Mouse (Mus musculus) midbrain, embryonic 16.5 days (tissue): ENCODE data around the gene Cdk8. TPM values are rescaled to one million over a fixed set of nuclear protein-coding genes. Genes with fewer than 3 reads are reported as not detected.
"Not testable (repeated sequence)": the region's sequence is repeated elsewhere in the genome, so short reads cannot be mapped to it uniquely, and the experiment has no call there.

Experiments
- ATAC-seq: fragments of 200-750 bp; cut with Nextera tagmentation; 2 replicates; pipeline ENCODE4 v1.8.0; 2017; ENCODE audit warnings: moderate TSS enrichment
- H3K27ac ChIP-seq: fragments of 300-500 bp; sonication (generic); 2 replicates; pipeline ENCODE4 v1.5.1; 2014; ENCODE audit warnings: mild to moderate bottlenecking, low read length, mixed read lengths
- H3K27me3 ChIP-seq: fragments of 300-500 bp; sonication (generic); 2 replicates; pipeline ENCODE4 v1.6.1; 2014; ENCODE audit warnings: low read depth, low read length, mixed read lengths; ENCODE audit not compliant: control insufficient read depth, insufficient read depth
- H3K36me3 ChIP-seq: fragments of 300-500 bp; sonication (generic); 2 replicates; pipeline ENCODE4 v1.6.1; 2014; ENCODE audit warnings: mild to moderate bottlenecking, low read length, moderate library complexity, mixed read lengths; ENCODE audit not compliant: control insufficient read depth, insufficient read depth
- H3K4me1 ChIP-seq: fragments of 300-500 bp; sonication (generic); 2 replicates; pipeline ENCODE4 v1.6.1; 2014; ENCODE audit warnings: mild to moderate bottlenecking, low read length, mixed read lengths; ENCODE audit not compliant: control insufficient read depth, insufficient read depth
- H3K4me2 ChIP-seq: fragments of 300-500 bp; sonication (generic); 2 replicates; pipeline ENCODE4 v1.6.1; 2014; ENCODE audit warnings: mild to moderate bottlenecking, low read length, mixed read lengths
- H3K4me3 ChIP-seq: fragments of 300-500 bp; sonication (generic); 2 replicates; pipeline ENCODE4 v1.5.1; 2014; ENCODE audit warnings: low read depth, mild to moderate bottlenecking, low read length, moderate library complexity, mixed read lengths
- H3K9ac ChIP-seq: fragments of 300-500 bp; sonication (generic); 2 replicates; pipeline ENCODE4 v1.6.1; 2014; ENCODE audit warnings: low read depth, low read length, mixed read lengths
- H3K9me3 ChIP-seq: fragments of 300-500 bp; sonication (generic); replicated peaks from 2 replicates; pipeline ENCODE4 v1.6.1; 2014; ENCODE audit warnings: mild to moderate bottlenecking, low read length, mixed read lengths; ENCODE audit not compliant: control insufficient read depth, poor library complexity, severe bottlenecking
- WGBS: fragments of 180-500 bp; shearing (Covaris S2); extraction: QIAGEN DNeasy Blood & Tissue Kit; methylation state at CpG from one replicate; pipeline ENCODE4 v1.1.7; 2014; 5-methylcytosine and 5-hydroxymethylcytosine counted together
- polyA plus RNA-seq: library from polyadenylated mRNA; unstranded; fragments of >200 nt; fragmentation: Nextera tagmentation; extraction: Ambion mirVana; gene quantifications from 2 replicates; pipeline ENCODE4 v1.2.1, GENCODE M21; 2015

The Cdk8 gene
- polyA plus RNA-seq = 17.5 and 22.5 TPM in 2 replicates

DNA sequence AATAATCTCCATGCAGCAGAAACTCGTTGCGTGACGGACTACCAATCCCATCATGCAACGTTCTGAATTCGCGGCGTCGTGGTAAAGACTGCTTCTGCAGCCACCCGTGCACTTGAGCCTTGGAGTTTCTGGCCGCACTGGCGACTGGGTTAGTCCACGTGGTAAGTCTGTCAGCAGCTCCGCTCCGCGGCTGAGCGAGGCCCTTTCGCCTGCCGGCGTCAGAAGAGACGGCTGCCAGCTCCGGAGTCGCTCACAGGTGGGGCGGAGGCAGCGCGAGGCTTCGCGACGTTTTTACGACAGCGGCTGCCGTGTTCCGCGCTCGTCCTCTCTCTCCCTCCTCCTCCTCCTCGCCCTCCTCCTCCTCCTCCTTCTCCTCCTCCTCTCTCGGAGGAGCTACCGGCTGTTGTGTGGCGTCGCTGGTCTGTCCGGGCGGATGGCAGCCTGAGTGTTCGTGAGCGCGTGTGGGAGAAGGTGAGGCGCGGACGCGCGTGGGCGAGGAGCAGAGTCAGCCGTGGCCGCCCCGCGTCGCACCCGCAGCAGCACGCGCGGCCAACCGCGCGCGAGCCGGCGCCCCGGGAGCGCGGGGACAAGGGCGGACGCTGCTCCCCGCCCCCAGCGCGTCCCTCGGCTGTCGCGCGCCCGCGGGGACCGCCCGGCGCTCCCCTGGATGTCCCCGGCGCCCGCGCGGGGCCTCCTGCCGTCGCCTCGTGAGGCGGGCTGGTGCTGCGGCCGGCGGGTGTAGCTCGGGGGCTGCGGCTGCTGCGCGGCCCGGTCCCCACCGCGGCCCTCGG is at the start of gene Cdk8:
Gene Cdk8, plus strand, starts transcription at position 367 of the 791 bp plus-strand sequence.
- peak within 1 kb of the TSS; percentile 89 for H3K9ac ChIP-seq
- no peaks in the 10 kb centered on the region for H3K9me3 ChIP-seq
- peak within 1 kb of the TSS; percentile 96 for H3K27ac ChIP-seq
- peak; percentile 94 for ATAC-seq
- peak within 1 kb of the TSS; percentile 79 for H3K4me3 ChIP-seq
- H3K27me3 ChIP-seq = no peaks in the 10 kb centered on the region
- peak within 1 kb of the TSS; percentile 87 for H3K4me2 ChIP-seq
- peaks cover 25% of the 10 kb centered on the region for H3K4me1 ChIP-seq
- no peaks in the 10 kb centered on the region for H3K36me3 ChIP-seq
- under 1% methylated on average over 75 of the region's 102 CpGs for WGBS

DNA sequence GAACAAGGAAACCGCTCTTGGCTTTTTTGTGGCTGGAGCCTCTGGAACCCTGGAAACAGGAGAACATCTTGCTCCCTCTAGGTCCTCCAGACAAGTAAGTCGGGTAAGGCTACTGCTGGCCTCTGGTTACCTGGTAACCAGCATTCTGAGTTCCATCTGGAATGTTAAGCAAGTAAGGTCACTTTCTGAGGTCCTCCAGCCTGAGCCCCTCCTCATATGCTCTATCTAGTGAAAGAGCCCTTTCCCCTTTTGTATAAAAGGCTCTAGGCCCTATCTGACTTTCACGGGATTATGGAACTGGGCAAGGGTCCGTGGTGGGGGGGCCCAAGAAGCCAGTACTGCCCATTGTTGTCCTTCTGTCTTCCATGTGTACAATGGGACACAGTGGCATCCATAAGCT is 45.8 kb upstream of the Cdk8 start, which contains the start of gene 1700001J03Rik:
Gene 1700001J03Rik, minus strand, starts transcription at position 101 of the 400 bp plus-strand sequence.
- WGBS = 80% methylated on average over 4 of the region's 4 CpGs
- not testable (repeated sequence) for H3K27ac ChIP-seq, H3K9ac ChIP-seq, H3K36me3 ChIP-seq, ATAC-seq, H3K4me2 ChIP-seq, H3K4me1 ChIP-seq, H3K9me3 ChIP-seq, H3K27me3 ChIP-seq, H3K4me3 ChIP-seq

DNA sequence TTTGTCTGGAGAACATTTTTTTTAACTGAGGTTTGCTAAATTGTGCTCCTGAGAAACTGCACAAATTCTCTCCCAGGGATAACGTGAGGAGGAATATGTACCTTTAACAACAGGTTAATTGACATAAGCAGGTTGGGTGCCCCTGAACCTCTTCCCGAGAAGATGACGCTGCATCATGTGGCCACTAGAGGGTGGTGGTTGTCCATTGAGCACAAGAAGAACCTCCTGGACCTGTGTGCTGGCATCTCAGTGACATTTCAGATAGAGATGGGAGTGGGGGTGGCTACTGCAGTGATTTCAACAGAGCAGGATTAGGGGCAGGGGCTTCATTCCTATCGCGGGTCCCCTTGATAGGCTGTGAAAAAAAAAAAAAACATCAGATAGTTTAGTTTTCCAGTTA is 43.6 kb upstream of the Cdk8 start:
- H3K9ac ChIP-seq, H3K36me3 ChIP-seq, H3K4me2 ChIP-seq, H3K27ac ChIP-seq, ATAC-seq, H3K9me3 ChIP-seq, H3K4me3 ChIP-seq, H3K27me3 ChIP-seq, H3K4me1 ChIP-seq: not testable (repeated sequence)
- 33% methylated on average over 5 of the region's 5 CpGs for WGBS

DNA sequence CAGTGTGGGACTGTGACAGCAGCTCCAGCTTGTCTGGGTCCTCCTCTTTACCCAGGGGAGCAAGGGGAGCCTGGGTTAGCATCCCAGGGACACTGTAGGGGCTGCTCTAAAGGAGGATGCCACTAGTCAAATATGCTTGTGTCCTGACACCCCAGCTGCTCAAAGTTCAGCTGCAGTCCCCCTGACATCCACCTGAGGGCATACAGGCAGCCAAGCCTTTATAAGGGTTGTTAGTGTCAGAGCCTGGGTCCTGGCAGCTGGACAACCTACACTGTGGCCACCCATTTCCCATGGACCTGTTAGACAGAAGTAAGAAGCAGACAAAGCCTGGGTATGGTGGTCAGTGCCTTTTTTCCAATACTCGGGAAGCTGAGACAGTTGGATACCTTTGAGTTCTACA is 42.9 kb upstream of the Cdk8 start:
- WGBS = 79% methylated on average over 1 of the region's 1 CpGs
- no peak overlapping the region for H3K9ac ChIP-seq
- ATAC-seq = no peak

DNA sequence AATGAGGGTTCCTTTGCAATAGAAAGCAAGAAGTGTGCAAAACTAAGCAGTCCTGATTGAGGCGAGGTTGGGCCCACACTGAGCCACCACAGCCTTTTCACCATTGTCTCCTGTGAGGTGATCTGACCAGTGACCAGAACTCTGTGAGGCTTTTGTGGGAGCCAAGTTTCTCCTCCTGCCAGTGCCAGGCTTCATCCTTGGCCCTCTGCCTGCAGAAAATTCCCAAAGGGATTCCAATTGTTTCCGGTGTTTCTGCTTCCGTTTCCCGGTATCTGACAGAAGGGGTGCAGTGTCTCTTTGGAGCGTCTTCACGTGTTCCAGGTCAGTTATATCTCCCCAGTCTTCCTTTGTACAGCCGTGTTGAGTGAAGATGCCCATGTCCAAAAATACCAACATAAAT is 42.3 kb upstream of the Cdk8 start:
- no peak for ATAC-seq
- no peak overlapping the region for H3K9ac ChIP-seq
- WGBS = 85% methylated on average over 7 of the region's 7 CpGs
- H3K9me3 ChIP-seq = no peaks in the 10 kb centered on the region; the same call in 1 of the 2 replicates
- no peak overlapping the region for H3K4me2 ChIP-seq
- no peak overlapping the region for H3K4me3 ChIP-seq
- H3K27me3 ChIP-seq = no peaks in the 10 kb centered on the region
- no peak overlapping the region for H3K27ac ChIP-seq
- no peaks in the 10 kb centered on the region for H3K4me1 ChIP-seq
- H3K36me3 ChIP-seq = no peaks in the 10 kb centered on the region

More for the DNA sequence above, 42.9 kb upstream of the Cdk8 start:
- no peaks in the 10 kb centered on the region for H3K4me1 ChIP-seq
- H3K4me2 ChIP-seq = no peak overlapping the region
- H3K27ac ChIP-seq = no peak overlapping the region
- H3K9me3 ChIP-seq = no peaks in the 10 kb centered on the region; the same call in 1 of the 2 replicates
- H3K36me3 ChIP-seq = no peaks in the 10 kb centered on the region
- H3K4me3 ChIP-seq = no peak overlapping the region
- H3K27me3 ChIP-seq = no peaks in the 10 kb centered on the region

DNA sequence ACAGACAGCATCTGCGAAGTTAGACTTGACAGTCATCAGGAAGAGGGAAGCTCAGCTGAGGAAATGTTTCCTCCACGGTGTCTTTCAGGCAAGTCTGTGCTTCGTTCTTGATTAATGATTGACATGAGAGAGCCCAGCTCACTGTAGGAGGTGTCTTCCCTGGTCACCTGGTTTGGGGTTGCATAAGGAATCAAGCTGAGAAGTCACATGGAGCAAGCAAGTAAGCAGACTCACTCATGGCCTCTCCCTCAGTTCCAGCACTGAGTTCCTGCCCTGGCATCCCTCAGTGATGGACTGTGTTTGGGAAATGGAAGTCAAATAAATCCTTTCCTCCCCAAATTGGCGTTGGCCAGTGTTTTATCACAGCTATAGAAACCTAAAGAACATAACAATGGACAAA is 40.9 kb upstream of the Cdk8 start:
- WGBS = 77% methylated on average over 4 of the region's 4 CpGs
- Histone ChIP-seq H3K4me3 (no peak overlapping the region), H3K36me3 (no peaks in the 10 kb centered on the region), H3K9me3 (no peaks in the 10 kb centered on the region; the same call in 1 of the 2 replicates), H3K9ac (no peak overlapping the region), H3K27me3 (no peaks in the 10 kb centered on the region), H3K4me2 (no peak overlapping the region), H3K4me1 (no peaks in the 10 kb centered on the region), H3K27ac (no peak overlapping the region)
- no peak for ATAC-seq

DNA sequence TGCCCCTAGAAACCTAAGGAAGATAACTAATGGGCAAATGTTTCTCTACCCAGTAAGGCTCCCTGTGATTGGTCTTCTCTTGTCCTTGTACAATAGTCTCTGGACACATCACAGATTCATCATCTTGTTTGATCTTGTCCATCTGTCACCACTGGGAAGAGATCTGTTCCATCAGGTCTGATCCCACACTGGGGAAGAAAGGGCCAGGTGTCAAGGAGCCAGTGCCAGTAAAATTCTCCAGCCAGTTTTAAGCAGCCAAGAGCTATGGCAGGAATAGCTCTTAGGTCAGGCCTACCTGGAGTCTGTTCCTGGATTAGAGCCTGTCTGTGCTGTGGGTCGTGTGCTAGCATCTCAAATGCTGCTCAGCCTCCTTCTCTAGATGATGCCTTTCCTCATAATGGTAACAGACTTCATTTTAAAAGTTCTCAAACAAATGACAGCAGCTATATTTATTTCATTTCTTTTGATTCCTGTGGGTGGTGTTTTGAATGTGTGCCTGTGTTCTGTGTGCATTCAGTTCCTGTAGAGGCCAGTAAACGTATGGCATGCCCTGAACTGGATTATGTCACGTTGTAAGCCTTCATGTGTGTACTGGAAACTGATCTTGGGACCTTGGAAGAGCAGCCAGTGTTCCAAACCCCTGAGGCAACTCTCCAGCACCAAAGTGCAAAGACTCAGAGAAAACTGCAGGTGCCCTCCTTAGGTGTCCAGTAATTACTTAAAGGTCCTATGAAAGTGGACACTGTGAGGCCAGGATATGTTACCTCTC is 40.3 kb upstream of the Cdk8 start:
- Histone ChIP-seq H3K9ac (no peak overlapping the region), H3K9me3 (no peaks in the 10 kb centered on the region; the same call in 1 of the 2 replicates), H3K36me3 (no peaks in the 10 kb centered on the region), H3K27ac (no peak overlapping the region), H3K4me2 (no peak overlapping the region), H3K27me3 (no peaks in the 10 kb centered on the region), H3K4me3 (no peak overlapping the region), H3K4me1 (no peaks in the 10 kb centered on the region)
- WGBS = 56% methylated on average over 3 of the region's 3 CpGs
- ATAC-seq = no peak

DNA sequence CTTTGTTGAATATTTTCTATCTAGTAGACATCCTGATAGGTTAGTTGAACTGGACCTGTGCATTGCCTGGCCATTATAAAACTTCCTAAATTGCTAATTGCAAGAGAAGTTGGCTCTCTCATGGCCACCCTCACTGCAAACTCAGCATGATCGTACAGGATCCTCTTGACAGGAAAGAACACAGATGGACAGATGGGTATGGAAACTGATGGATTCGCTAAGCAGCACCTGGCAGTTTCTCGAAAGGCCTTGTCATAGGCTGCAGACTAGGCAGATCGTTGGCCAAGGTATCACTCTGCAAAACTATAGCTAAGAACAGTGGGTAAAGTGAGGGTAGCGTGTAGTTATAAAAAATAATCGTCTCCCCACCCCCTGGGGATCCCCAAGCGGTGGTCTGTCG is 37.7 kb upstream of the Cdk8 start:
- H3K9me3 ChIP-seq = no peaks in the 10 kb centered on the region; the same call in 1 of the 2 replicates
- no peak overlapping the region for H3K4me3 ChIP-seq
- no peak overlapping the region for H3K9ac ChIP-seq
- H3K4me2 ChIP-seq = no peak overlapping the region
- no peaks in the 10 kb centered on the region for H3K36me3 ChIP-seq
- H3K4me1 ChIP-seq = no peaks in the 10 kb centered on the region
- no peak for ATAC-seq
- no peaks in the 10 kb centered on the region for H3K27me3 ChIP-seq
- no peak overlapping the region for H3K27ac ChIP-seq
- WGBS = 87% methylated on average over 8 of the region's 8 CpGs

DNA sequence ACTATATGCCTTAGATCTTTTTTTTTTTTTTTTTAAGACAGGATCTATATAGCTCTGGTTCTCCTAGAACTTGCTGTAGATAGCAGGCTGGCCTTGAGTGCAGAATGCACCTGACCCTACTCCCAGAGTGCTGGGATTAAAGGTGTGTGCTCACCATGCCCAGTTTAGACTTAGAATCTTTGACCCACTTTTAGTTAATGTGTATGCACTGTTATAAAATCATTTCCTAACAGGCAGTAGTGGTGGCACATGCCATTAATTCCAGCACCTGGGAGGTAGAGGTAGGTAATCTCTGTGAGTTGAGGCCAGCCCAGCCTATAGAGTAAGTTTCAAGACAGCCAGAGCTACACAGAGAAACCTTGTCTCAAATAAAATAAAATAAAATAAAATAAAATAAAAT is 32.0 kb upstream of the Cdk8 start:
- H3K4me2 ChIP-seq = no peak overlapping the region
- H3K36me3 ChIP-seq = peaks cover 24% of the 10 kb centered on the region
- no peaks in the 10 kb centered on the region for H3K4me1 ChIP-seq
- H3K4me3 ChIP-seq = no peak overlapping the region
- no peak overlapping the region for H3K9ac ChIP-seq
- ATAC-seq = no peak
- no peaks in the 10 kb centered on the region for H3K27me3 ChIP-seq
- peaks cover 3% of the 10 kb centered on the region; the same call in 1 of the 2 replicates for H3K9me3 ChIP-seq
- no peak overlapping the region for H3K27ac ChIP-seq
